Mouse (Mus musculus): ENCODE data around the gene Barhl2.

Barhl2 gene

DNA sequence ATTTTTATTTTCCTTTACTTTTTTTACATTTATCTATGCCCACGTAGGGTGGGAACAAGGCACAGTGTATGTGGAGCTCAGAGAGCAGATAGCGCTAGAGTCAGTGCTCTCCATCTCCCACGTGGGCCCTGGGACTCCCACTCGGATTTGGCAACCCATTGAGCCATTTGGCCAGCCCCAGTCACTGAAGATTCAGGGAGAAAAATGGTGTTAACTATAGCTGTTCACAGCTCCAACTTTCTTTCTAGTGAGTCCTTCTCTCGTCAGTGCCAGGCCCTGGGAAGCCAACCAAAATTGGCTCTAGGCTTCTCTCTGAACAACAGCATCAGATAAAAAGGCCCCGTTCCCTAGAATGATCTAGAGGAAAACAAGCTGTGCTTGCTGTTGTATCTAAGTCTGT lies 42.2 kb downstream of the Barhl2 start:
- intact Hi-C loops (cut with DNase I): no loop called here

GRCm38 (mm10) chr5:106402761-106403160 lies 55.2 kb downstream of the Barhl2 start:
- intact Hi-C loops (cut with DNase I): no loop called here
